Mouse (Mus musculus) forebrain, embryonic 10.5 days (tissue): ENCODE data around the gene Akirin1. TPM values are rescaled to one million over a fixed set of nuclear protein-coding genes. Genes with fewer than 3 reads are reported as not detected.

ENCODE experiments used
- DNase-seq: peaks from one replicate; pipeline ENCODE4 v3.0.0-alpha.2; 2017; ENCODE audit warnings: low spot score; ENCODE audit errors: extremely low spot score
- H3K27ac ChIP-seq: fragments of 300-500 bp; sonication (generic); 2 replicates; pipeline ENCODE4 v1.5.1; 2016; ENCODE audit warnings: mild to moderate bottlenecking
- H3K27me3 ChIP-seq: fragments of 300-500 bp; sonication (generic); 2 replicates; pipeline ENCODE4 v1.6.1; 2016; ENCODE audit warnings: mild to moderate bottlenecking; ENCODE audit not compliant: poor library complexity, severe bottlenecking
- H3K36me3 ChIP-seq: fragments of 300-500 bp; sonication (generic); replicated peaks from 2 replicates; pipeline ENCODE4 v1.6.1; 2016; ENCODE audit warnings: mild to moderate bottlenecking, moderate library complexity
- H3K4me1 ChIP-seq: fragments of 300-500 bp; sonication (generic); 2 replicates; pipeline ENCODE4 v1.6.1; 2016
- H3K4me3 ChIP-seq: fragments of 300-500 bp; sonication (generic); 2 replicates; pipeline ENCODE4 v1.5.1; 2016; ENCODE audit warnings: mild to moderate bottlenecking, moderate library complexity
- H3K9me3 ChIP-seq: fragments of 300-500 bp; sonication (generic); 2 replicates; pipeline ENCODE4 v1.6.1; 2016; ENCODE audit warnings: mild to moderate bottlenecking, moderate library complexity
- WGBS: fragments of 180-500 bp; shearing (Covaris S2); methylation state at CpG from one replicate; pipeline ENCODE4 v1.1.7; 2016; 5-methylcytosine and 5-hydroxymethylcytosine counted together
- polyA plus RNA-seq: library from polyadenylated mRNA; unstranded; fragments of >200 nt; fragmentation: Nextera tagmentation; extraction: Ambion mirVana; gene quantifications from 2 replicates; pipeline ENCODE4 v1.2.1, GENCODE M21; 2016

The Akirin1 gene
- polyA plus RNA-seq, 1 experiment from 2014 or later, result 61.4 TPM

DNA sequence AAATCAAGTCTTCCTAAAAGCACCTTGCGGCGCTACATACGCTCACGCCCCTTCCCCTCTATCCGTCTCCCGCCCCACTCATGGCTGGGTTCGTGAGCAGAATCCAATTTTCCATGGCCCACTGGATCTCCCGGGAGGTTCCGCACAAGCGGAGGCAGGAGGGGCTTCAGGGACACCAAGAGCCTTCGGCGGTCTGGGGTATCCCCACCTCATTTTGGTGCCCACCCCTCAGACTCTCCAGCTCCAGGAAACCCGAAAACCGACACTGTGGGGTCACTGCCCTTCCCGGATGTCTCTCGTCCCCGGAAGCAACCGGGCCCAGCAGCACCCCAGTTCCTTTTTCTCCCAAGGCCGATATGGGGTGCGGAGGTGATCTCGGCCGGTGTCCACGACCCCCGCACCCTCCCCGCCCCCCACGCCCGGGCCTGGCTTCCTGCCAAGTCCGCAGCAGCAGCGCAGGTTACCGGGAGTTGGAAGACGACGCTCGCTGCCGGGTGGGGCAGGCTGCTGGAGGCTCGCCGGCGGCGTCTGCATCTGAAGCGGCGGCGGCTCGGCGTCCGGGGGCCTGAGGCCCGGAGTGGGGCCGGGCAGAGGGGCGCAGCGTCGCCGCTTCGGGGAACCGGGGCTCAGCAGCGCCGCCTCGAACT, 538 bp downstream of the Akirin1 start:
- Histone ChIP-seq H3K27me3 (0 out of 2 replicates have a peak, but pooled peaks cover 10% of the 10 kb centered on the region), H3K27ac (peak overlapping the region; percentile 92), H3K9me3 (no peaks in the 10 kb centered on the region), H3K4me3 (peak overlapping the region; percentile 93), H3K36me3 (peaks cover 10% of the 10 kb centered on the region), H3K4me1 (peaks cover 20% of the 10 kb centered on the region)
- under 1% methylated on average over 54 of the region's 55 CpGs for WGBS
- DNase-seq, result no peak

DNA sequence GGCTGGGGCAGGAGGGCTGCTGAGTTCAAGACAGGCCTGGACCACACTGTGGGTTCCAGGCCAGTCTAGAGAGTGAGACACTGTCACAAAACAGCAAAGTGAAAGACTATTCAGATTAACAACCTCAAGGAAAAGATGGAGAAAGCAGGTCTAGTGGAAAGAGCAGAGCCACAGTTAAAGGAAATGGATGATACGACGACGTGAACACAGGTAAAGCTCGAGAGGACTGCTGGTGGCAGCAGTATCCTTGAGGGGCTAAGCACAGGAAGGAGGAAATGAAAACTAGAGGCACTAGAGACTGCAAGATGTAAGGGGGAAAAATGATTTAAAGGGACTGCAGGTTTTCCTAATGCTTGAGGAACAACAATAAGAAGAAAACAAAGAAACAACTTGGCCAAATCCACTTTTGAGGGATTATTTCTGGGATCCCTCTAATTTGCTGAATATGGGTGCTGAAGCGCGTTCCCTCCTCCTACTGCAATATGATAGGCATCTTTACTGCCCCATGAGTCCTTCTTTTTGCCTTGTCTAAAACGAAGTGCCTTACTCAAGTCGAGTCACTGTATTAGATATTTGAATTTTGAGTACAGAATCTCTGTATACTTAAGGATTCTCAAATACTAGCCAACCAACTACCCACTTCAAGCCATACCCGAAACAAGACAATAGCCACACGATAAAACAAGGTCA, 1.3 kb downstream of the Akirin1 start:
- WGBS, result 22% methylated on average over 10 of the region's 10 CpGs
- DNase-seq, result no peak
- H3K27me3 ChIP-seq, result 0 out of 2 replicates have a peak, but pooled peaks cover 10% of the 10 kb centered on the region
- H3K27ac ChIP-seq, result peak overlapping the region; percentile 92
- H3K4me1 ChIP-seq, result peaks cover 20% of the 10 kb centered on the region
- H3K9me3 ChIP-seq, result no peaks in the 10 kb centered on the region
- peak overlapping the region; percentile 93 for H3K4me3 ChIP-seq
- H3K36me3 ChIP-seq, result peaks cover 10% of the 10 kb centered on the region

DNA sequence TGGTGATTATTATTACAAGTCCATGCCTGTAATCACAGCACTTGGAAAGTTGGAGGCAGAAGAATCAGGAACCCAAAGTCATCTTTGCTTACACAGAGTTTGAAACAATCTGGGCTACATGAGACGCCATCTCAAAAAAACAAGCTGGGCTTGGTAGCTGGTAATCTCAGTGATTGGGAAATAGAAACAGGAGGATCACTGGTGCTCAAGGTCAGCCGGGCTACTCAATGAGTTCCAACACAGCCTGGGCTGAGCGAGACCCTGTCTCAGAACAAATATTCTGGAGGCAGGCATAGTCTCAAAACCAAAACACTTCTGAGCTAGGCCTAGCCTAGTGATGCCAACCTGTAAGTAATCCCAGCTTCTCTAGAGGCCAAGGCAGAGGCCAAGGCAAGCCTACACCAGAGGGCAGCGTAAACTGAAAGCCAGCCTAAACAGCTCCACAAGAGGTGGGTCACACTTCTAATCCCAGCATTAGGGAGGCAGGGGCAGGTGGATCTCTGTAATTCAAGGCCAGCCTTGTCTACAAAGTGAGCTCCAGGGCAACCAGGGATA, 4.8 kb downstream of the Akirin1 start:
- no peak overlapping the region for H3K4me3 ChIP-seq
- no peak for DNase-seq
- H3K9me3 ChIP-seq, result no peaks in the 10 kb centered on the region
- H3K4me1 ChIP-seq, result peaks cover 15% of the 10 kb centered on the region
- WGBS, result 96% methylated on average over 4 of the region's 4 CpGs
- no peak overlapping the region for H3K27ac ChIP-seq
- H3K36me3 ChIP-seq, result peaks cover 43% of the 10 kb centered on the region
- H3K27me3 ChIP-seq, result no peaks in the 10 kb centered on the region

DNA sequence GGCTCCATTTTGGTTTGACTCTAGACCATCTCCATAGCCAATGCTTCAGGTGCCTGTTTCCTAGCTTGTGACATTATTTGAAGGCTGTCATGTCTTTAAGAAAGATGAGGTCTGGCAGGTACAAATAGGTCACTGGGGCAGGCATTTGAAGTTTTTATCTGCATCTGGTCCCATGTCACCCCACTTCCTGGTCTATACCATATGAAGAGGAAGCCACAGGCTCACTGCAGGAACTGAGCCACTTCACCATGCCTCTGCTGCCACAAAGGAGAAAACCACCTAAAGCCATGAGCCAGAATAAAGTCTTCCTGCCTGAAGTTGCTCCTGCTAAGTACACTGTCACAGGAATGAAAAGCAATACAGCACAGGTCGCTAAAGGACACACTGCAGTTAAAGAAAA, 7.3 kb downstream of the Akirin1 start:
- DNase-seq, result no peak
- peaks cover 67% of the 10 kb centered on the region for H3K36me3 ChIP-seq
- no peaks in the 10 kb centered on the region for H3K9me3 ChIP-seq
- H3K4me3 ChIP-seq, result no peak overlapping the region
- H3K27ac ChIP-seq, result no peak overlapping the region
- no peaks in the 10 kb centered on the region for H3K27me3 ChIP-seq
- H3K4me1 ChIP-seq, result no peaks in the 10 kb centered on the region
- 92% methylated on average over 1 of the region's 1 CpGs for WGBS

DNA sequence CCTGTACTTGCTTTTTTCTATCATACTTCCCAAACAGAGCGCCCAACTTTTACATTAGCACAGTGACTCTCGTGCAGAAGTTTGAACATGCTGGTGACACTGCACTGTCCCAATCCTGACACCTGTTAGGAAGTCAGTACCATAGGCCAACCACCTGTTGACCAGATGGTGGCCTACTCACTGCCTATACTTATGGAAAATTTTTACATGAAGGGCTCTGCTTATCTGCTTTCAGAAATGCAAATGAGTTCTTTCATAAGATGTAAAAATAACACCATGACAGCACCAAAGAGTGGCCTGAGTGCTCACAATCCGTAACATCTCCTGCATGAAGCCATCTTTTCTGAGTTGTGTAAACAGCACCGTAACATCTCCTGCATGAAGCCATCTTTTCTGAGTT, 11.4 kb downstream of the Akirin1 start:
- 91% methylated on average over 4 of the region's 4 CpGs for WGBS
- no peak for DNase-seq

DNA sequence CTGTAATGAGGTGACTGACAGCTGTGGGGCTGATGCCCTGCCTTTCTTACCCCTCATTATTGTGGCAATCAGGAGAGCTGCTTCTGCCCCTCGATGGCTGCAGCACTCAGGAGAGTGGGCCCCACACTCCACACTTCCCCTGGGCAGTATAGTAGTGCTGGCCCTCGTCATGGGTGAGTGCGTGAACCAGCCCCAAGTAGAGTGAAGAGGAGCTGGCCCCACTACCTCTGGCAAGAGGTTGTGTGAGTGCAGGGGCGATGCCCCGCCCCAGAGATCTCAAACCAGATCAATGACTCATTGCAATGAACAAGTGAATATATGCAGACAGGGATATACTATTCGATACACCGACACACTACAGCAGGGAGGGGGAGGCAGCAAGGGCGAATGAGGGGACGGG, 16.6 kb downstream of the Akirin1 start:
- Histone ChIP-seq H3K27me3 (no peaks in the 10 kb centered on the region), H3K9me3 (no peaks in the 10 kb centered on the region), H3K4me1 (no peaks in the 10 kb centered on the region), H3K27ac (no peak overlapping the region), H3K36me3 (peaks cover 53% of the 10 kb centered on the region), H3K4me3 (no peak overlapping the region)
- no peak for DNase-seq
- WGBS, result 94% methylated on average over 9 of the region's 9 CpGs

More for the DNA sequence above, 11.4 kb downstream of the Akirin1 start:
- H3K9me3 ChIP-seq, result no peaks in the 10 kb centered on the region
- no peaks in the 10 kb centered on the region for H3K4me1 ChIP-seq
- no peak overlapping the region for H3K4me3 ChIP-seq
- H3K27me3 ChIP-seq, result no peaks in the 10 kb centered on the region
- peaks cover 88% of the 10 kb centered on the region for H3K36me3 ChIP-seq
- H3K27ac ChIP-seq, result no peak overlapping the region

DNA sequence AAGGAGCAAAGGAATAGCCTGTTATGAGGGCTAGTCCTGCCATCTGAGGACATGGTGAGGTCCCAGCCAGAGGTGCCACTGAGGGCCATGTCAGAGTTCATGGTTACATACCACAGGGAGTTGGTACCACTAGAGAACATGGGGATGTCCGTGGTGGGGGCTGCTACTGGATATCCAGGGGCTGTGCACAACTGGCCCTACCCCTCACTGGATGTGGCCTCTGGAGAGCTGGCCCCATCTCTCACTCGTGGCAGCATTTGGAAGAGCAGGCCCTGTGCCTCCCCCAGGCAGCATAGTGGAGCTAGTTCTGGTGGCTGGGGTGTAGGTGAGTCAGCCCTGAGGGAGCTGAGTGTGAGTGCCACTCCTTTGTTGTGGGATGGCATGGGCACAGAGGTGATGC, 17.2 kb downstream of the Akirin1 start:
- no peak for DNase-seq
- WGBS, result 91% methylated on average over 2 of the region's 2 CpGs
- Histone ChIP-seq H3K4me3 (no peak overlapping the region), H3K27ac (no peak overlapping the region), H3K4me1 (no peaks in the 10 kb centered on the region), H3K36me3 (peaks cover 47% of the 10 kb centered on the region), H3K27me3 (no peaks in the 10 kb centered on the region), H3K9me3 (no peaks in the 10 kb centered on the region)

DNA sequence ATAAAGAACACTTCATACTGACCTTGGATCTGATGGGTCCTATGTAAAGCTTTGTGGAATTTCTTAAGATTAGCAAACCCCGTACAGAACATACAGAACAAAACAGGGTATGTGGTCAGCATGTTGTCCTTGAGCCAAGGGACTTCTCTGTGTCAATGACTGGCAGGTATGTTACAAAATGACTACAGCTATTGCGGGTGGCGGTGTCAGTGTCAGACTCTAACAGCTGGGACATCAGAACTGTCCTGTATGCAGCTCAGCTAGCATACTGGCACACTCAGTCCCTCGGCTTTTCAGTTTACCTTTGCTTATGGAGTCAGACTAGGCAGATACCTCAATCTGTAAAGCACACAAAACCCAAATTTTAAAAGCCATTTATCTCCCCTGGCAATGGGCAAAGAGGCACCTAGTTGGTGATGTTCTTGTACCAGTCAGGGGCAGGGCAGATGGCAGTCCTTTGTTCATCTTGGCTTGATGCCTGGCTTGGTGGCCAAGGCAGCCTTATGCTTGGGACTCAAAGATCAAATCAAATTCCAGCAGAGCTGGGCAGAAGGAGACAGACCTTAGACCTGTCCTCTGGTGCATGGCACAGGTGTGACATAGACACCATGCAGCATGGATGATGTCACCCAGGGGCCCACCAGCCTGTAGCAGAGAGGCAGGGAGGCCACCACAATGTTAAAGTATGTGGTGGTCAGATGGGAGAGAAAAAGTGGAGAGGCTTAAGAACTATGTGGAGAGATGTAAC, 17.8 kb downstream of the Akirin1 start:
- no peak for DNase-seq
- 92% methylated on average over 4 of the region's 4 CpGs for WGBS
- H3K4me1 ChIP-seq, result no peaks in the 10 kb centered on the region

DNA sequence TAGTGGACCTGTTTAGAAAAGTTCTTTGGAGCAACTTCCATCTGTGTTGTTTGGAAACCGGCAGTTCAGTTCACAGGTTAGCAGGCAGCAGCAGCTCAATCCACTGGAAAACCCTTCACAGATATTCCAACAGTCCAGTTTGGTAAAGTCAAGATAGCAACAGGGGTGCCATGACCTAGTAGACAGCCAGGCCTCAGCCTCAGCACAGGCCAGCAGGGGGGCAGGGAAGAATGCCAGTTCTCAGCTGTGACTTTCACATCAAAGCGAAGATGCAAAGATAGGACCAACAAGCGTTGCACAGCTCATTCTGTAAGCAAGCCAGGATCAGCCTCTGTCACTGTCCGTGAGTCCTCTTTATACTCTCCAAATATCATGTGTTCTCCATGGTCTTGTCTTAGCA, 28.4 kb downstream of the Akirin1 start:
- no peaks in the 10 kb centered on the region for H3K36me3 ChIP-seq
- no peaks in the 10 kb centered on the region for H3K27me3 ChIP-seq
- no peak overlapping the region for H3K27ac ChIP-seq
- no peak overlapping the region for H3K4me3 ChIP-seq
- WGBS, result 90% methylated on average over 4 of the region's 4 CpGs
- H3K9me3 ChIP-seq, result no peaks in the 10 kb centered on the region
- no peak for DNase-seq
- H3K4me1 ChIP-seq, result peaks cover 14% of the 10 kb centered on the region

More for the DNA sequence above, 17.8 kb downstream of the Akirin1 start:
- H3K36me3 ChIP-seq, result peaks cover 43% of the 10 kb centered on the region
- no peaks in the 10 kb centered on the region for H3K27me3 ChIP-seq
- H3K27ac ChIP-seq, result no peak overlapping the region
- no peaks in the 10 kb centered on the region for H3K9me3 ChIP-seq
- no peak overlapping the region for H3K4me3 ChIP-seq

DNA sequence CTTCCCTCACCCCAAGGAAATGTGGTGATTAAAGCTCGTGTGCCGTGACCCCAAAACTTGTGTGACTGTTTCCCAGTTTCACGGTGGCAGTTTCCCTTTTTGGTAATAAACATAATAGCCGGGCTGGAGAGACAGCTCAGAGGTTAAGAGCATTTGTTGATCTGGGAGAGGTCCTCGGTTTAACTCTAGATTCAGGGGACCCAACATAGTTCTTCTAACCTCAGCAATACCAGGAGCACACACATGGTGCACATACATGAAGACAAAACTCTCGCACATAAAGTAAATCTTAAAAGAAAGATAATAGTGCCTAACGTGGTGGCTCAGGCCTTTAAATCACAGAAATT, 31.7 kb downstream of the Akirin1 start:
- 34% methylated on average over 7 of the region's 7 CpGs for whole genome bisulfite sequencing
- Histone ChIP-seq H3K36me3 (peaks cover 26% of the 10 kb centered on the region), H3K27ac (peak overlapping the region; percentile 89), H3K4me1 (peaks cover 18% of the 10 kb centered on the region), H3K9me3 (no peaks in the 10 kb centered on the region), H3K27me3 (no peaks in the 10 kb centered on the region), H3K4me3 (peak overlapping the region; percentile 87)
- no peak for DNase-seq

DNA sequence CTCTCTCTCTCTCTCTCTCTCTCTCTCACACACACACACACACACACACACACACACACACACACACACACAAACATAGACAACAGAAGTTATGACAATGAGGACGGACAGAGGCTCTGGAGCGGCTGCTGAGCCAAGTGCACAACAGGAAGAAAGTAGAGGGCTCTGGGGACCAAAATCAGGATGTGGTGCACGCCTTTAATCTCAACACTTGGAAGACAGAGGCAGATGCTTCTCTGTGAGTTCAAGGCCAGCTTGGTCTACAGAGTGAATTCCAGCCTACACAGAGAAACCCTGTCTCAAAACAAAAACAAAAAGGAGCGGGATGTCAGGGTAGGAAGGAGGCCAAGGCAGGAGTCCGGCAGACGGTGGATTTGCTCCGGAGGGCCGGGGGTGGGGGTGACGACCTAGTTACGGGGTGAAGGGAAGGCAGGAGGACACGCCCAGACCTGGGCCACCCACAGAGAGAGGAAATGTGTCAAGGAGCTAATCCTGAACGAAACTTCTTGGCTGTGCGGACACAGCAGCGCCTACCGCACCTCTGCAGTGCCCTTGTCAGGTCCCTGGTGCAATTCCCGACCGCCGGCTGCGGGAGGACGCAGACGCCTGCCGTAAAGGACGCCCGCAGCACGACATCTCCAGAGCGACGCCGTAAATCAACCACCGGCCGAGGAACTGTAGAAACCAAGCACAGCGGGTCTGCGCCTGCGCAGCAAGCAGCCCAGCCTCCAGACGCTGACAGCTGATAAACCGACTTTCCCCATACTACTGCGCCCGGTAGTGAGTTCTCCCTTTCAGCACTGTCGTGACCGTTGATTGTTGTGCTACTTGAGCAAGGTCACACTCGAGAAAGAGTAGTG, 32.3 kb downstream of the Akirin1 start, which contains the start of gene Ndufs5:
TSS of gene Ndufs5 (minus strand) at position 629 of the 860 bp plus-strand sequence.
- under 1% methylated on average over 40 of the region's 40 CpGs for WGBS
- peak within 1 kb of the TSS; percentile 87 for H3K4me3 ChIP-seq

DNA sequence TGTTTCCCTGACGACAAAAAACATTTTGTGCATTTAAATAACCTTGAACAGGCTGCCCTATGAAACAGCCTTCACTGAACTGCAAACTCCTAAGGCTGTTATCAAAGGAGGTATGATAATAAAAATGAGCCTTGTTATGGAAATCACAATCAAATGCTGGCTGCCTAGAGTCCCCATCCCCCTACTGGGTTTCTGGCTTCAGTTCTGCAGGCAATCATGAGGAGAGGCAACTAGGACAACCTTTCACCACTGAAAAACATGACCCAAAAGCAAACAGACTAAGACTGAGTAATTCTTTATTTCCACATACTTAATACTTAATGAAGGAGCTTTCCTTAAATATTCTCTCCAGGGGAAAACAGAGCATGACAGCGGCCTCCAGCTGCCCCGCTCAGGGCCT, 37.7 kb downstream of the Akirin1 start:
- DNase-seq, result no peak
- H3K4me1 ChIP-seq, result peaks cover 10% of the 10 kb centered on the region
- no peak overlapping the region for H3K27ac ChIP-seq
- H3K36me3 ChIP-seq, result peaks cover 46% of the 10 kb centered on the region
- WGBS, result 98% methylated on average over 3 of the region's 3 CpGs
- no peak overlapping the region for H3K4me3 ChIP-seq
- H3K27me3 ChIP-seq, result no peaks in the 10 kb centered on the region
- no peaks in the 10 kb centered on the region for H3K9me3 ChIP-seq

More for the DNA sequence above, 32.3 kb downstream of the Akirin1 start, which contains the start of gene Ndufs5:
- DNase-seq, result peak; percentile 94
- H3K9me3 ChIP-seq, result no peaks in the 10 kb centered on the region
- H3K27ac ChIP-seq, result peak within 1 kb of the TSS; percentile 89
- peaks cover 18% of the 10 kb centered on the region for H3K4me1 ChIP-seq
- H3K36me3 ChIP-seq, result peaks cover 30% of the 10 kb centered on the region
- no peaks in the 10 kb centered on the region for H3K27me3 ChIP-seq
